Mouse (Mus musculus) intestine, embryonic 15.5 days (tissue): Measurements from ENCODE around the gene Cpa5. TPM values are rescaled to one million over a fixed set of nuclear protein-coding genes. Genes with fewer than 3 reads are reported as not detected.

Experiments
- ATAC-seq: fragments of 200-750 bp; cut with Nextera tagmentation; 2 replicates; pipeline ENCODE4 v1.8.0; 2017; ENCODE audit warnings: moderate TSS enrichment, moderate library complexity
- H3K27ac ChIP-seq: fragments of 300-500 bp; sonication (generic); 2 replicates; pipeline ENCODE4 v1.5.1; 2015; ENCODE audit warnings: mild to moderate bottlenecking, inconsistent platforms
- H3K27me3 ChIP-seq: fragments of 300-500 bp; sonication (generic); replicated peaks from 2 replicates; pipeline ENCODE4 v1.6.1; 2015; ENCODE audit warnings: inconsistent platforms
- H3K36me3 ChIP-seq: fragments of 300-500 bp; sonication (generic); 2 replicates; pipeline ENCODE4 v1.6.1; 2015; ENCODE audit warnings: inconsistent platforms
- H3K4me1 ChIP-seq: fragments of 300-500 bp; sonication (generic); replicated peaks from 2 replicates; pipeline ENCODE4 v1.6.1; 2015; ENCODE audit warnings: inconsistent platforms
- H3K4me2 ChIP-seq: fragments of 300-500 bp; sonication (generic); replicated peaks from 2 replicates; pipeline ENCODE4 v1.6.1; 2015; ENCODE audit warnings: mild to moderate bottlenecking, inconsistent platforms
- H3K4me3 ChIP-seq: fragments of 300-500 bp; sonication (generic); replicated peaks from 2 replicates; pipeline ENCODE4 v1.5.1; 2015; ENCODE audit warnings: inconsistent platforms
- H3K9ac ChIP-seq: fragments of 300-500 bp; sonication (generic); 2 replicates; pipeline ENCODE4 v1.6.1; 2015; ENCODE audit warnings: inconsistent platforms
- H3K9me3 ChIP-seq: fragments of 300-500 bp; sonication (generic); 2 replicates; pipeline ENCODE4 v1.6.1; 2016; ENCODE audit warnings: inconsistent platforms
- WGBS: fragments of 180-500 bp; shearing (Covaris S2); methylation state at CpG from one replicate; pipeline ENCODE4 v1.1.7; 2015; 5-methylcytosine and 5-hydroxymethylcytosine counted together
- polyA plus RNA-seq: library from polyadenylated mRNA; unstranded; fragments of >200 nt; fragmentation: Nextera tagmentation; extraction: Ambion mirVana; gene quantifications from 2 replicates; pipeline ENCODE4 v1.2.1, GENCODE M21; 2015

The Cpa5 gene
- polyA plus RNA-seq, 1 experiment from 2014 or later: 0.25 TPM

DNA sequence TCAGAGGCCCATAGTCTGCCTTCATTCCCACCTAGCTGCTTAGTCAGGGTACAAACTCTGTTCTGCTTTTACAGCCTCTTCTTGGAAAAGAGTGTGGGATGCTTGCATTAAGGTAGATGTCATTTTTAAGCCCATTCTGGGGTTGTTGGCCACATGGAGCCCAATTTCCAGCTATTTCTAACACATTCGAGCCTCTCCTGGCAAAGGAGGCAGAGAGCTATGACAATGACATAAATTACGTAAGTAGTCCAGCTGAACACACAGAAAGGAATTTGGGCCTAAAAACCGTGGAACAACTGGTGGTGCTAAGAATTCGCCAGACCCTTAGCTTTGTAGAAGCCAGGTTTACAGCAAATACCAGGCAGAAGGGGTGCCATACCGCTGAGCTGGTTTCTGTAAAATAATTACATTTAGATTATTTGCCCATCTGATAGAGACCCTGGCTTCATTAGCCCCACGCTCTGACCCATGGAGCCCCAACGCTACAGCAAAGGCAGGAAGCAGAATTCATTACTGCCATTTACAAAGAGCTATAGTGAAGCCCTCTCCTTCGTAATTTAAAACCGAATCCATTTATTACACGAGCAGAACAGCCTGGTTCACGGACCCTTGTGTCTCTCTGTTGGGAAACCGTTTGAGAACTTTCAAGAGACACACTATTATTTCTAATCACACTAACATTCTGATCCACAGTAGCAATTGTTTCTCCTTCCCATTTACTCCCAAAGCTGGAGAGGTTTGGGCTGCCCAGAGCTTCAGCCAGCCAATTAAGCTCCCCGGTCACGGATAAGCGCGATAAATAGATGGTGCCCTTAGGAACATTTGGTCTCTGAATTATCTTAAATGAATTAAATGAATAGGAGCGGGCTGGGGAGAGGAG, 30.6 kb upstream of the Cpa5 start:
- Histone ChIP-seq H3K9ac (no peak overlapping the region), H3K36me3 (no peaks in the 10 kb centered on the region), H3K9me3 (no peaks in the 10 kb centered on the region), H3K27me3 (no peaks in the 10 kb centered on the region), H3K4me3 (no peak overlapping the region), H3K4me2 (no peak overlapping the region), H3K27ac (no peak overlapping the region), H3K4me1 (no peaks in the 10 kb centered on the region)
- WGBS: 63% methylated on average over 17 of the region's 17 CpGs
- no peak for ATAC-seq

DNA sequence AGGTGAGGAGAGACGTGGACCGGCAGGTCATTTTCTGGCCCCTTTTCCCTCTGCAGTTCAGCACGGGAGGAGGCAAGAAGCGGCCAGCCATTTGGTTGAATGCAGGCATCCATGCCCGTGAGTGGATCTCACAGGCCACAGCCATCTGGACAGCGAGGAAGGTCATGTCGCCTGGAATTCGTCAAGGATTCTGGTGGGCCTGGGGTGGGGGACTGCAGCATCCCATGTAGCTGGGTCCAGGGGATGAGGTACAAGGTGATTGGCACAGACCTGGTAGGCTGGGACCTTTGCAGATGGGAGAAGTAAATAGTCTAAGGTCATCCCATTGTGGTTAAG, 30.0 kb upstream of the Cpa5 start:
- Histone ChIP-seq H3K36me3 (no peaks in the 10 kb centered on the region), H3K9ac (no peak overlapping the region), H3K4me2 (no peak overlapping the region), H3K9me3 (no peaks in the 10 kb centered on the region), H3K4me3 (no peak overlapping the region), H3K4me1 (no peaks in the 10 kb centered on the region), H3K27me3 (no peaks in the 10 kb centered on the region), H3K27ac (no peak overlapping the region)
- no peak for ATAC-seq
- WGBS: 60% methylated on average over 8 of the region's 8 CpGs

DNA sequence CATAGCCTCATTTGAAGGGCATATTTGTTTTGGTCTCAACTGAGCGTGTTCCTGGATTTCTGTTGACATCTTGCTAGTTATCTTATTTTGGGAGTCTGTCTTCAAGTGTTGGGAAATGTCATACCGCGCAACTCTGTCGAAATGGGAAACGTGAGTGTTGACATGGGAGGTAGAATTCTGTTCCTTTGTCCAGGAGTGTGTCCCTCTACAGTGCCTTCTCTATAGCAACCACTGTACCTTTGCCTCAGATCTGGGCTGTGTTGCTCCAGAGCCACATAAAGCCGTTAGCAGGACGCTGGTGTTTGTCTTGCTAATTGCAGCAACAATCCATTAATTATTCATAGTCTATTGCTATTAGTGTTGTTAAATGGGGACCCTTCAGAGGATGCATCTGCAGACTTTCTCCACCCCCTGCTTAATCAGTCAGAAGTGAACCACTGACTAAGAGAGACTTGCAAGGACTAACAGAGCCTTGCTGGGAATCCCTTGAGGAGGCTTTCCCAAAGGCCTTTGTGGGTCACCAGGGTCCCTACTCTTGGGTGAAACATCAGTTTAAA, 23.8 kb upstream of the Cpa5 start:
- 72% methylated on average over 7 of the region's 7 CpGs for WGBS
- H3K4me1 ChIP-seq: no peaks in the 10 kb centered on the region
- H3K27ac ChIP-seq: no peak overlapping the region
- no peaks in the 10 kb centered on the region for H3K27me3 ChIP-seq
- no peaks in the 10 kb centered on the region for H3K9me3 ChIP-seq
- no peak overlapping the region for H3K4me3 ChIP-seq
- no peak for ATAC-seq
- no peak overlapping the region for H3K9ac ChIP-seq
- H3K36me3 ChIP-seq: no peaks in the 10 kb centered on the region
- H3K4me2 ChIP-seq: no peak overlapping the region

DNA sequence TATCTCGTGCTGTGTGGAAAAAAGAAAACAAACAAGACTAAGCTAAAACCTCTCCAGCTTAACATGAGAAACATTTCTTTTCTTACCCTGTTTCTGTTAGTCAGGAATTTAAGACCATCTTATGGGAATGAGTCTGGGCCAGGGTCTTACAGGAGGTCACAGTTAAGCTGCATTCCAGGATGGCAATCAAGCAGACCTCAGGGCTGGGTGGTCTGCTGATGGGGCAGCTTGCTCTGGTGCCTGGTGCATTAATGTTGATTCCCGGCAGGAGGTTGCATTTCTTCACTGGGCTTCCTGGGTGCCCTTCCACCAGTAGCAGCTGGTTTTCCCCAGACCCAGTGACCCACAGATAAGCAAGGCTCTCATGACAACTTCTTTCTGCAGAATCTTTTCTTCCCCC, 21.0 kb upstream of the Cpa5 start:
- no peak overlapping the region for H3K9ac ChIP-seq
- WGBS: 38% methylated on average over 2 of the region's 2 CpGs
- no peak for ATAC-seq
- no peaks in the 10 kb centered on the region for H3K9me3 ChIP-seq
- H3K36me3 ChIP-seq: no peaks in the 10 kb centered on the region
- no peaks in the 10 kb centered on the region for H3K27me3 ChIP-seq
- no peak overlapping the region for H3K27ac ChIP-seq
- H3K4me1 ChIP-seq: no peaks in the 10 kb centered on the region
- no peak overlapping the region for H3K4me3 ChIP-seq
- H3K4me2 ChIP-seq: no peak overlapping the region

DNA sequence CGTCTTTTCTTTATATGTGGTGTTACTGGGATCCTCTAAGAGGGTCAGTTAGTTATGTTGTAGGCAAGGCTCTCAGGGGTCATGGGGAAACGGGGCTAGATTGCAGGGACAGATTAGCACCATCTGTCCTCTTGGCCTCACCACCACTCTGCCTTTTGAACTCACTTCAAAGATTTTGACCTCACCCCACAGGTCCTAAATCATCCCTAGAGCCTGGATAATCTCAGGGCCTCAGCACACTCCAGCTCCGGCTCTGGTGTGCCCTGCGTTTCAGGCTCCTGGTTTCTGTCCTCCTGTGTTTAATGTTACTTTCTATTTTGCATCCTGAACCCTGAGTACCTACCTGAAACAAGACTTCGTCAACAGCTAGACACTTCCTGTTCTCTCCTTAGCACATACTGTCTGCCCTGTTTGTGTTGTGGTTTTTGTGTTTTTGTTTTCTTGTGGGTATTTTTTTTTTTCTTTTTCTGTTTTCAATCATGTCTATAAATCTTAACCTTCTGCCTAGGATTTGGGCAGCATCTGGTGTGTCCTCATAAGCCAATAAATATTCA, 18.9 kb upstream of the Cpa5 start:
- ATAC-seq: no peak
- H3K36me3 ChIP-seq: no peaks in the 10 kb centered on the region
- no peak overlapping the region for H3K9ac ChIP-seq
- H3K9me3 ChIP-seq: no peaks in the 10 kb centered on the region
- H3K27me3 ChIP-seq: no peaks in the 10 kb centered on the region
- H3K27ac ChIP-seq: no peak overlapping the region
- WGBS: 33% methylated on average over 5 of the region's 5 CpGs
- H3K4me1 ChIP-seq: no peaks in the 10 kb centered on the region
- no peak overlapping the region for H3K4me2 ChIP-seq
- H3K4me3 ChIP-seq: no peak overlapping the region

DNA sequence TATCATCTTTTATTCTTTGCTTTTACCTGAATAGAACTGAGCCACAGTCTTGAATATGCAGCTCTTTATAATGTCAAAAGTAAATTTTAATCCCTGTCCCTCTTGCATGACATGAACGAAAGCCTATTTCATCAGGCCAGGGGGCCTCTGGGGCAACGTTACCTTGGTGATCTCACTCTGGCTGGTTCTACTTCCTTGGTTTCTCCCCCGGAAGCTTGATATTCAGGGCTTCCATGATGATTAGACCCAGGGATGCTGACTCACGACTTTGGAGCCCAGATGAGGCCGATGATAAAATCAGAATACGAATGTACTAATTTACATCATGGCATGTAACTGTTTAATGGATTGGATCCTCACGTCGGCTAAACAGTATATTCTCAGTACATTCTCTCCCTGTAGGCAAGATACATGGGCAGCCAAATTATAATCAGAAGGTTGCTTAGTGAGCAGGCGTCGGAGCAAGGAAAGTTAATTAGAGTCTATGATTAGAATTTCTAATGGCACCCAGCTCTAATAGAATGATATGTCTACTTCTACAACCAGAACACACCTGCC, 18.3 kb upstream of the Cpa5 start:
- Histone ChIP-seq H3K4me2 (no peak overlapping the region), H3K9ac (no peak overlapping the region), H3K36me3 (no peaks in the 10 kb centered on the region), H3K4me1 (no peaks in the 10 kb centered on the region), H3K27ac (no peak overlapping the region), H3K4me3 (no peak overlapping the region), H3K27me3 (no peaks in the 10 kb centered on the region), H3K9me3 (no peaks in the 10 kb centered on the region)
- ATAC-seq: no peak
- 70% methylated on average over 10 of the region's 10 CpGs for WGBS

DNA sequence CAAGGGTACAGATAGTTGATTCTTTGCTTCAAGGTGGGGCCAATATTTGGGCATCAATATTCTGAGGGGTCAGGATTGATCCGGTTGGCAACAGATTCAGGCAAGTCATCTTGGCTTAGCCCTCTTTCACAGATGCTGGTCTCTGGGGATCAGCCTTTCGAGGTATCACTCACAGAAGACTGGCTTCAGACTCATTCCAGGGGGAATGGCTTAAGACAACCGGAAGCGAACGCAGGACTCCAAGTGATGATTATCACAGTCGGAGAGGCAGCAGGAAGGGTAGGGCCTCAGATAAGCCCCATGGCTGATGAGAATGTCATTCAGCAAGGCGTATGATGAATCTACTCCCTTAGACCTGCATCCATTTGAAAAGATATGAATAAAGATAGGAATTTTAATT, 16.4 kb upstream of the Cpa5 start:
- no peak for ATAC-seq
- Histone ChIP-seq H3K27me3 (no peaks in the 10 kb centered on the region), H3K9ac (no peak overlapping the region), H3K9me3 (no peaks in the 10 kb centered on the region), H3K4me1 (no peaks in the 10 kb centered on the region), H3K36me3 (no peaks in the 10 kb centered on the region), H3K4me3 (no peak overlapping the region), H3K4me2 (no peak overlapping the region), H3K27ac (no peak overlapping the region)
- 62% methylated on average over 7 of the region's 7 CpGs for WGBS

DNA sequence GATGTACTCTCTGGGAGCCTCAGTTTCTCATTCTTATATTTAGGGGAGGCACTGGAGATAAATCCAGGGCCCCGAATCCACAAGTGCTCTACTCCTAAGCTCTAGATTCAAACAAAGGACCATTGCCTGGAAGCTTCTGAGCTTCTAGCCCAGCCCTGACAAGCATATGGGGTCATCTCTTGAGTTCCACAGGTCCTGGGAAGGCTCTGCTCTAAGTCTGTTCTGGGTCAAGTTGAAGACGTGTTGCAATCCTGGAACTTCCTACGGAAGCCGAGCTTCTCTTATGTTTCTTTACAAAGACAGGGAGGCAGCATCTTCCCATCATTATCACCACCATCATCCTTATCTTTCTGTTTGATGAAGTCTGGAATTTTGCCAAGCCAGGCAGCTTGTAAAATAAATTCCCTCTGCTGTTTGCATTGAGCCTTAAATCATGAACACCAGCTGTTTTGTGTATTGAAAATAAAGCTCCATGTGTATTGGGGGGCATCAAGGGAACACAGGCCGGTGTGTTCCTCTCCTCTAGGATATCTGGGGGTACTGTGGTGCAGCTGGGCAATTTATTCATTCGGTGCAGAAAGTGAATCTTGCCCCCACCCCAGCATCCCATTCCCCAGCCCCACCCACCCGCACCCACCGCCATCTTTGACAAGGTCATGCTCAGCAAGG, 14.4 kb upstream of the Cpa5 start:
- Histone ChIP-seq H3K9ac (no peak overlapping the region), H3K27ac (no peak overlapping the region), H3K4me2 (no peak overlapping the region), H3K4me3 (no peak overlapping the region), H3K4me1 (no peaks in the 10 kb centered on the region), H3K36me3 (no peaks in the 10 kb centered on the region), H3K27me3 (no peaks in the 10 kb centered on the region), H3K9me3 (no peaks in the 10 kb centered on the region)
- ATAC-seq: no peak
- WGBS: 76% methylated on average over 8 of the region's 8 CpGs

DNA sequence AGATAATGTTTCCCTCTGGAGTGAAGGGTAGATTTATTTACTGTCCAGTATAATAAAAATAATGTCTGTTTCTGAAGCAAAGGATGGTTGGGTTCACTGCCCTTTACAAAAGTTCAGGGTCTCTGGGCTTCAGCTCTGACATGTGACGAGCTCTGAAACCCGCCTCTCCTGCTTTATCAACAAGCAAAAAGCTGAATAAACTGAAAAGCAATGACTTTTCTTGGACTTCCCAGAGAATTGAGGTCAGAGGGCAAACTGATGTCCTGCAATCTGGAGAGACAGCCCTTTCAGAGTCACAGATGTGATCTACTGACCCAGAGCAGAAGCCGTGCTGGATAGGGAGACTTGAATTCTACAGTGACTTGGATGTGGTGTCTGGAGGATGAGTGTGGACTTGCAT, 10.8 kb upstream of the Cpa5 start:
- H3K27me3 ChIP-seq: no peaks in the 10 kb centered on the region
- no peaks in the 10 kb centered on the region for H3K36me3 ChIP-seq
- H3K4me3 ChIP-seq: no peak overlapping the region
- no peaks in the 10 kb centered on the region for H3K4me1 ChIP-seq
- no peak overlapping the region for H3K4me2 ChIP-seq
- 68% methylated on average over 3 of the region's 3 CpGs for WGBS
- no peak overlapping the region for H3K9ac ChIP-seq
- no peak for ATAC-seq
- H3K27ac ChIP-seq: no peak overlapping the region
- no peaks in the 10 kb centered on the region for H3K9me3 ChIP-seq

DNA sequence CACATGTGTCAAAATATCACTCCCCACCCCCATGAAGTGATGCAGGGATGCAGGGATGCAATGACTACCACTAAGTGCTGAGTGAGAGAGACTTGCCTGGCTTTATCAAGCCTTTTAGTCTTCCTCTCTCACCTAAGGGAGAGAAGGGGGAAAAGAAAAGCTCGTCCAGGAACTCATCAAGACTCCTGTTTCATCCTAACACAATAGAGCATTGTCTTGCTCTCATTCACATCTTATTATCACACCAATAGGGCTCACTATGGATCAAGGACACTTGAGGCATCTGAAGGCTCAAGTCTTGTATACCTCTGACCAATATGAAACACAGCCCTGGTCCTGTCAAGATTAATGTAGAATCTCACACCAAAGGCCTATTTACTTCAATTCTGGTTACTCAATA, 9.8 kb upstream of the Cpa5 start:
- Histone ChIP-seq H3K9ac (no peak overlapping the region), H3K27me3 (no peaks in the 10 kb centered on the region), H3K27ac (no peak overlapping the region), H3K4me2 (no peak overlapping the region), H3K36me3 (no peaks in the 10 kb centered on the region), H3K4me3 (no peak overlapping the region), H3K9me3 (no peaks in the 10 kb centered on the region), H3K4me1 (no peaks in the 10 kb centered on the region)
- 85% methylated on average over 1 of the region's 1 CpGs for WGBS
- no peak for ATAC-seq

DNA sequence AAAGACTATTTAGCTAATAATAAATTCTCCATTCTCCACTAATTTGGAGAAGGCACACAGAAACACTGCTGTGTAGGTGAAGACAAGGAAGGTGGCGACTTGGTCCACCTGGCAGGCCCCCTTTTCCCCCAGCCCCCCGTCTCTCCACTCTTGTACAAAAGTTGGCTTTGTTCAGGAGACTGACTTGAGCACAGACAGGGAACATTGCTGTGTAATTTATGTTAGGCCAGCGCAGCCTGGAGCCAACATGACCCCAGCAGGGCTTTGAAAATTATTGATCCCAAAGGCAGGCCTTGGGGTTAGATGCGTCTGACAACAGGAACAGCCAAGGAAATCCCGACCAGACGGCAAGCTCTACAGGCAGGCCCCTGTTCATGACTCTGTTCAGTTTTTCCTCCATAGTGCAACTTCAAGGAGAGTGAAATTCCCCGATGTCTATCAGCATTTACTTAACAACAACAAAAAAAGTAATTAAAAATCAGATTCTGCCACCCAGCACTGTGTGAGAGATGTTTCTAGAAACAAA, 6.4 kb upstream of the Cpa5 start:
- Histone ChIP-seq H3K36me3 (no peaks in the 10 kb centered on the region), H3K9ac (no peak overlapping the region), H3K27me3 (no peaks in the 10 kb centered on the region), H3K4me1 (no peaks in the 10 kb centered on the region), H3K4me2 (no peak overlapping the region), H3K4me3 (no peak overlapping the region), H3K27ac (no peak overlapping the region), H3K9me3 (no peaks in the 10 kb centered on the region)
- WGBS: 47% methylated on average over 7 of the region's 7 CpGs
- ATAC-seq: no peak

DNA sequence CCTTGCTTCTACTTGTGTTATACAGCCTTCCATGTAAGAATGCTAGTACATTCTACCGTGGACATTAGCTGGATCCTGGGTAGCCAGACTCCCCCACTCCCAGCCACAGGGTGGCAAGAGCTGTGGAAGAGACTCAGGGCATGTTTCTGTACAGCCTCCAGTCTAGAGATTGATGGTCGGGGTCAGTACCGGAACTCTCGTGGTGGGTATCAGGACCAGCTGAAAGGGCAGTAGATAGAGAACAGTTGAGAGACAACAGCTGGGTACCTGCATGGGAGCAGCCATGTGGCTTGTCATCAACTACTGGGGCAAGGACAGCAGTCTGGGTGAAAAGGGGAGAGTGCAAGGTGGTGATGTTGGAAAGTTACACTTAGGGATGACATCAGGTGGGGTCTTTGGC, 5.7 kb upstream of the Cpa5 start:
- H3K27ac ChIP-seq: no peak overlapping the region

More for the DNA sequence above, 5.7 kb upstream of the Cpa5 start:
- ATAC-seq: no peak
- Histone ChIP-seq H3K36me3 (no peaks in the 10 kb centered on the region), H3K4me3 (no peak overlapping the region), H3K9ac (no peak overlapping the region), H3K4me1 (no peaks in the 10 kb centered on the region), H3K27me3 (no peaks in the 10 kb centered on the region), H3K9me3 (no peaks in the 10 kb centered on the region), H3K4me2 (no peak overlapping the region)
- WGBS: 88% methylated on average over 4 of the region's 4 CpGs
